Mouse (Mus musculus) layer of hippocampus, postnatal 36 days (tissue): ENCODE data around the gene Slf2. TPM values are rescaled to one million over a fixed set of nuclear protein-coding genes. Genes with fewer than 3 reads are reported as not detected.

Experiments
- total RNA-seq, 2 experiments: library from RNA; stranded (reverse); gene quantifications; 2 replicates each; pipeline ENCODE4 v1.2.3; 2021

The Slf2 gene
- total RNA-seq, 2 experiments from 2014 or later: 39.5 to 46.2 TPM

Other genes starting within 250 kb of the Slf2 start
- under 1 TPM; 0.32 to 0.35 TPM for gene Pax2, start 175.1 kb upstream of the Slf2 start, total RNA-seq
- gene Sema4g, start 58.0 kb downstream of the Slf2 start, total RNA-seq: 10 to 100 TPM; 23.2 to 23.5 TPM
- gene Twnk, start 74.5 kb downstream of the Slf2 start, total RNA-seq: 10 to 100 TPM; 15.8 to 16.5 TPM
- gene Mrpl43, start 75.3 kb downstream of the Slf2 start, total RNA-seq: 10 to 100 TPM; 37.6 to 41.8 TPM
- gene Lzts2, start 83.3 kb downstream of the Slf2 start, total RNA-seq: 10 to 100 TPM; 25.6 to 30.8 TPM
- gene Pdzd7, start 114.6 kb downstream of the Slf2 start, total RNA-seq: 1 to 10 TPM; 2.2 to 3.4 TPM
- gene Sfxn3, start 116.4 kb downstream of the Slf2 start, total RNA-seq: 10 to 100 TPM; 82.4 to 91.5 TPM
- 1 to 10 TPM; 1.2 to 1.6 TPM for gene Kazald1, start 144.1 kb downstream of the Slf2 start, total RNA-seq
- gene Tlx1, start 219.5 kb downstream of the Slf2 start, total RNA-seq: not detected